Mouse (Mus musculus): ENCODE measurements around the gene E030018B13Rik.

Gene E030018B13Rik

DNA sequence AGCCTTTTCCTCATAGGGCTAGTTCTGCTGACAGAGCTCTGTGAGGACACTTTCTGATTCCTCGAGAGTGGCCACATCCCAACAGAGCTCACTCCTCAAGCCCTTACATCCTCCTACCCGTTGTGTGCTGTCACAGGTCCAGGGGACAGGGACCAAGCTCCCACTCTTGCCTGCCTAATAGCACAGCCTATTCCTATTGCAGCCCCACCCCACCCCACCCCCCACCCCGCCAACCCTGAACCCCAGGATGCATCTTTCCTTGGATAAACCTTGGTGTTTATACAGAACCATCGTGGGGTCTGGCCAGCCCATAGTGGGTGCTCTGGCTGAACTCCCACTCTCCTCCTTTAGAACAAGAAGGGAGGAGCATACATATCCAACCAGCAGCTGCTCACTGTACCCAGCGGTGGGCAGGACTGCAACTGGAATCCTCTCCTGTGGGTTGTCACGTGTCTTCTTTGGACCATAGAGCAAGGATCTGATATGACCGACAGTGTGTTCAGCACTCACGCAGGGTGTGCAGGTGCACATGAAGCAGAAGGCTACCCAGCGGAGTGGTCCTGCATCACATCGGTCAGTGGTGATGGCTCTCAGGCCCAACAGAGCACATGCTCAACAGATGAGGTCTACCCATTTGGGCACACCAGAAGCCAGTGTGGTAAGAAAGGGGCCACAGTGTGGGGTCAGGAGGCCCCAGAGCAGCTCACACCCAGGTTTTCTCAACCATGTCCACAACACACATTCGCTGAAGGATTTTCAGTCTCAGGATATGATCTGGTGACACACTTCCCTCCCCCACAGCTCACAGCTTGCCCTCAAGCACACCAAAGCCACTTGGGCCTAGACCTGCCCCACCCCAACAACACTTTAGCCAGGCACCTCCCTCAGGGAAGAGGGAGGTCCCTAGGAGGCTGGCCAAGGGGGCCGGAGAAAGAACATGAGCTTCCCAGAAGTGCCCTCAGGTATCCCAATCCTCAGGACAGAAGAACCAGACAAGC lies 2.4 kb downstream of the E030018B13Rik start:
- DNase-seq = peak; percentile 70

DNA sequence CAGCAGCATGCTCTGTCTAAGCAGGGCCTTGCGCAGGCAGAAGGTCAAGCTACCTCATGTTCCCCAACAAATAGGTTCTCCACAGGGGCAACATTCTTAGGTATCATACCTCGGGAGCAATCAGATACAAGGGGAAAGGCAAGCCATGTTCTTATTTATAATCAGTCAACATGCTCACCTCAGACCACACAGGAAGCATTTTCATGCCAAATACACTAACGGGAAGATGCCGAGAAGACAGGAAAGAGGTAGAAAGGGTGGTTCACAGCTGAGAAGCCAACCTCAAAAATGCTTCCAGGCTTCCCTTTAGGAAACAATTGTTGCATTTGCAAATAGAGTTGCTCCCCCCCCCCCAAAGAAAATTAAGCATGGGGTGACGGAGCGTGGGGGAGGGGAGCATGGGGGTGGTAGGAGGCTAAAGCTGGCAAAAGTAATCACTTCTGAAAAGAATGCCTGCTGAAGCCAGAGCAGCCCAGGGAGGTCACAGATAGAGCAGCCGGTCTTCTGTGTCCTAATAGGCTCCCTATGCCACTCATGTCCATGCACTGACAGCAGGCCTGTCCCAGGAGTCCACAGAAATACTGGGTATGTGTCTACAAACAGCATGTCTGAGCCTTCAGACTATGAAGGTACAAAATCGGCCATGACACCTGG lies 5.4 kb downstream of the E030018B13Rik start:
- no peak for DNase-seq

DNA sequence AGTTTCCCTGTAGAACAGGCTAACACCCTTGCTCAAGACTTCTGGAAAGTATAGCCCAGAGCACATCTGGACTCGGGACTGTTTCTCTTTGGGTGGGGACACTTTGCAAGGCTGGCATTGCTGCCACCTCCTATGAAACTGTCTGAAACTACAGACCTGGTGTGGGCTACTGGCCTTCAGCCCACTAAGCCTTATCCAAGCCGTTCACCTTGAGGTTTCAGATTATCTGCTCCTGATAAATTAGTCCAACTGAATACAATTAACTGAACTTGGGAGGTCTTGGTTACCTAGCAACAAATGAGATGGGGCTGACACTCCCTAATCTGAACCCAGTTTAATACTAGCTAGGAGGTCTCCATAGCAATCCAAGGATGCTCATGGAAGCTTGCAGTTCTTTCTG lies 5.9 kb downstream of the E030018B13Rik start:
- no peak for DNase-seq

DNA sequence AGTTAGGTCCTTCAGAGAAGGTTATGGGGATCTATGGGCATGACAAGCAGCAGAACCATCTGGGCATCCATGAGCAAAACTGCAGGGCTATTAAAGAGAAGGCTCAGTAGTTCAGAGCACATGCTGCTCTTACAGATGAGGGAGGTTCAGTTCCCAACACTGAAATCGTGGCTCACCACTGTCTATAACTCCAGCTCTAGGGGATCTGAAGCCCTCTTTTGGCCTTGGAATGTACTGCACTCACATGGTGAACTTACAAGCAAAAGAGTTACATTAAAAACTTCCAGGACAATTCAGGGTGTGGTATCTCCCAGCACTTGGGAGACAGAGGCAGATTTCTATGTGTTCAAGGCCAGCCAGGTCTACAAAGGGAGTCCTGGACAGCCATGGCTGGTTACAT lies 6.3 kb downstream of the E030018B13Rik start:
- DNase-seq = no peak

DNA sequence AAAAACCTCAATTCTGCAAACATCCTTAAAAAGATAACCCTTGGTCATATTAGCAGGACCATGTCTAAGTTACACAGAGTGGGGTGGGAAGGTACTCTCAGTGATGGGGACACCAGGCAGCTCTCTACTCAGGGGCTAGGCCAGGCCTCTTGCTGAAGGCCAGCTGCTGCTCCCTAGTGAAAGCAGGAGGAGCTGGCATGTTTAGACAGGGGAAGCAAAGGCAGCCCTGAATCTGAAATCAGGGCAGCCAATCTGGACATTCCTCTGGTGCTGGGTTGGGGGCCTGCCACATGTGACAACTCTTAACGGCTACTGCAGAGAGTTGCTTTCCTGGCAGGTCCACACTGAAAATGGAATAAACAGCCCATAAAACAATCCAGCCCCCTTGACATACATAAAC lies 7.5 kb downstream of the E030018B13Rik start:
- DNase-seq = no peak

DNA sequence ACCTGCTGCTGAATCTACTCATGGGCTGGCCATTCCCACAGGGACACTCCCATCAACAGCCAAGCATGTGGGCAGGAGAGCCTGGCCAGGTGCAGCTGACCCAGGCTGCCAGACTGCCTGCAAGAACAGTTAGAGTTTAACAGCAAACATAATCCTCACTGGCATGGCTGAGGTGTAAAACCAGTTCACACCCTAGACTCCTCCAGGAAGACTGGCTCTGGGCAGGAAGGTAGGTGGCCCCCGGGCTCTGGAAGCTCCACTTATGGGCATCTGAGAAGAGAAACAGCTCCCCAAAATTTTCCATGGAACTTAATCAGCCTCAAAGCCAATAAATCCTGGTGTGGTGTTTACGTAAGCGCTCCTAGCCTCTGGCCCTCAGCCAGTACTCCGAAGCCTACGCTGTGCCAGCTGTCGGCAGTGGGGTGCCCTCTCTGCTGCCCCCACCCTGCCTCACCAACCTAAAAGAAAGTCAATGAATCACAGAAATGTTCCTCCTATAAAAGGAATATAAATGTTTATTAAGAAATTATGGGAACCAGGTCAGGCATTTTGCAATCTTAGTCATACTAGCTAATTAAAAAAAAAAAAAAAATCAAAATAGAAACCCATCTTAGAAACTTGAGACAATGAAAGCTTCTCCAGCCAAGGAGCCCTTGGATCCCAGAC lies 8.2 kb downstream of the E030018B13Rik start:
- peak; percentile 83 for DNase-seq

DNA sequence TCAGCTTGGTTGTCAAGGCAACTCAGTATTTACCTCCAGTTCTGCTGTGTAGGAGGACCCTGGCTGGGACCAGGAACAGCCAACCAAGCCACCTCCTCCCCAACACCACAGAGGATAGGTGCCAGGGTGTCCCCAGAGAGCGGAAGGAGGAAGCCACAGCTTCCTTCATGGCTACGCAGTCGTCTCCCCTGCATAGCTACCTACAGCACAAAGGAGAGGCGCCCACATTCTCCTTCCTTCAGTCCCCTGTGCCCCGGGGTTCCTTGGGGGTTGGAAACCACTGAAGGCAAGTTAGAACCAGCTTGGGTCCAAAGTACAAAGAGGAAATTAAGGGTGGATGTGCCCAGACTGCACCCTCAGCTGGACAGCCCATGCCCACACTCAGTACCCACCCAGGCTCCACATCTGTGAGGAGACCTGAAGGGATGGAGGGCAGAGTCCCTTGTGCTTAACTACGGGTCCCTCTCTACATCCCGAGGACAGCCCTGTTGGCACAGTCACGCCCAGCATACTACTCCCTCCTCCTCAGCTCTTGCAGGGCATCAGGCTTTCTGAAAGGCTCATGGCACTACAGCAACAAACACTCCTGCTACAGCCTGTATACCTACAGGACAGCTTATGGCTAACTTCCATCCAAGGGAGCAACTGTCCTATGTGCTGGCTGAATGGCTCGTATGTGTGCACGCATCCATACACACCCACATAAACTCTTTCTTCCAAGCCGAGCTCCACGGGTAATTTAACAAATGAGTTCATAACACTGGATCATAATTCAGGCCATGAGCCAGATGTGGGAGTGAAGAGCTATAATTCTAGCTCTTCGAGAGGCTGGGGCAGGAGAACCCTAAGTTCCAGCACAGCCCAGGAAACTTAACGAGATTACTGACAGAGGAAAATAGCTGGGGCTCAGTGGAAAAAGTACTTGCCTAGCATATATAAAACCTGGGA lies 9.0 kb downstream of the E030018B13Rik start:
- peak; percentile 79 for DNase-seq

DNA sequence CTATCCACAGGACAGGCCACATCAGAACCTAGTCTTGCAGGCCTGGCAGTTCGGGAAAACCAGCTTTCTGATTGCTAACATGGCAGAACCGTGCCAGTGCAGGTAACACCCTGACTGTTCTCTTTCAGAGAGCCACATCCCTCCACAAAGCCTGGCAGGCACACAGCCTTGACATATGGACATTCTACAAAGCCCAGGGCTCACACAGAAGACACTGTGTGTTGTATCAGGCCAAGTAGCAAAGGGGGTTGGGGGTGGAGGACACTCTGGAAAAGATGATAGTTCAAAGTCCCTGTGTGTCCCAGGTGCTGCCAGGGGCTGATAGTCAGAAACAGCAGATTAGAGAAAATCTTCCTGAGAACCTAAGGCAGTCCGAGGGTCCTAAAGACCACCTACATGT lies 9.8 kb downstream of the E030018B13Rik start:
- no peak for DNase-seq

DNA sequence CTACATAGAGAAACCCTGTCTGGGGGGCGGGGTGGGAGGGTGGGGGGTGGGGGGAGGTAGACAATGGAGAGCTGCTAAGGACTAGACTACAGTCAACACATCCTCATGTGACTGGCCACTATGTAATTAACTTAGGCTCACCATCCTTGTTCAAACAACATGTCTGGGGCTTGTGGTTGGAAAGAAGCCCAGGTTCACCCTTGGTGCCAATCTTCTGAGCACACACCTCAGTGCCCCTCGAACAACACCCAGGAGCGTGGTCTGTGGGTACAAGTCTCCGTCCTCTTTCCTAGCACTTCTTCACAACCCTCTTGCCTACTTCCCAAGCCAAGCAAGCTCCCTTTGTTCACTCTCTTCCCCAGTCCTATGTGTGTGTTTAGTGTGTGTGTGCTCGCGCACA lies 10.5 kb downstream of the E030018B13Rik start:
- DNase-seq = no peak

DNA sequence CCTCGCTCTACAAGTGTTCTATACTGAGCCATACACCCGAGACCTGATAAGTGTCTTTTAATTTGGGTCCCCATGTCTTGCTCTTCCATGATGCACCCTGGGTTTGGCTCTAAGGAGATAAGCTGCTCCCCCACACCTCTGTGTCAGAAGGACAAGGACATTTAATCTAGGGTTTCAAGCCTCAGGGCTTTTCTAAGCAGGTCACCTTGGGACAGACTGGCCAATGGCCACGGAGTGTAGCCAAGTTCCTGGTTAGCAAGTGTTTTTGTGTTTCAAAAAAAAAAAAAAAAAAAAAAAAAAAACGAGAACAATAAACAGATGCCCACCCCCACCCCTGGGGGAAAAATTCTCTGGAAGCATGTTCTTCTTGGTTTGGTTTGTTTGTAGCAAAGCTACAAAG lies 12.4 kb downstream of the E030018B13Rik start:
- DNase-seq = no peak

DNA sequence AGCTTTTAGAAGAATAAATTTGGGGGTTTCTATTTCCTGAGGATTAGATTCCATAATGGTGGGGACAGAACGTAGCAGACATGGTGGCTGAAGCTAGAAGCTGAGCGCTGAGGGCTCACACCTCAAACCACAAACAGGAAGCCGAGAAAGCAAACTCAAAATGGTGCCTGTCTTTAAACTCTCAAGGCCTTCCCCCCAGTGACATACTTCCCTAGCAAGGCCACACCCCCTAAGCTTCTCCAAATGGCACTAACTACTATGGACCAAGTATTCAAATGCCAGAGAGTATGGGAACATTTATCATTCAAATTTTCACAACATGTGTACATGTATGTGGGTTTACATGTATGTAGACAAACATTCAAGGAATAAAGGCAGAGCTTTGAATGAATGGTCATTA lies 13.5 kb downstream of the E030018B13Rik start:
- no peak for DNase-seq

DNA sequence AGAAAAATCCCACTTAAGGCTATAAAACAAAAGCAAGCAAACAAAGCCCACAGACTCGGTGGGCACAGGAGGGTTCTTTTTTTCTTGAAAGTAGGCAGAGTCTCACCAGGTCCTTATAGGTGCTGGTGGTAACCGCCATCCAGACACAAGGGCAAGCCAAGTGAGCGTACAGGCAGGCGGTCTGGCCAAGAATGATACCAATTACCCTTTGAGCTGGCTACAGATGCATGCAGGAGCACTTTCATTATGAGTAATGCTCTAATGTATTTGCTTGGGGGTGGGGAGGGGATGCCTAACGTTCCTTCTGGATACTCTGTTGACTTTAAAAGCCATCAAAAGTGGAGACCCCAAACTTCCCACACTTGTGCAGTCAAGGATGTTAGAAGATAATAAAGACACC lies 14.1 kb downstream of the E030018B13Rik start:
- DNase-seq = no peak

DNA sequence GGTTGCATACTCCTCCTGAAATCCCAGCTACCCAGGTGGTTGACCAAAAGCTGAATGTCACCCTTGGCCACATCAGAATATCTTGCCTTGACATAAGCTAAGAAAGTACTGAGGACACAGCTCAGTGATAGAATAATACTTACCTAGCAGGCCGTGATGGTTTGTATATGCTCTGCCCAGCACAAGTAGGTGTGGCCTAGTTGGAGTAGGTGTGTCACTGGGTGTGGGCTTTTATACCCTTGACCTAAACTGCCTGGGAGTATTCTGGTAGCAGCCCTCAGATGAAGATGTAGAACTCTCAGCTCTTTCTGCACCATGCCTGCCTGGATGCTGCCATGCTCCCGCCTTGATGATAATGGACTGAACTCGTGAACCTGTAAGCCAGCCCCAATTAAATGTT lies 15.8 kb downstream of the E030018B13Rik start:
- DNase-seq = no peak

DNA sequence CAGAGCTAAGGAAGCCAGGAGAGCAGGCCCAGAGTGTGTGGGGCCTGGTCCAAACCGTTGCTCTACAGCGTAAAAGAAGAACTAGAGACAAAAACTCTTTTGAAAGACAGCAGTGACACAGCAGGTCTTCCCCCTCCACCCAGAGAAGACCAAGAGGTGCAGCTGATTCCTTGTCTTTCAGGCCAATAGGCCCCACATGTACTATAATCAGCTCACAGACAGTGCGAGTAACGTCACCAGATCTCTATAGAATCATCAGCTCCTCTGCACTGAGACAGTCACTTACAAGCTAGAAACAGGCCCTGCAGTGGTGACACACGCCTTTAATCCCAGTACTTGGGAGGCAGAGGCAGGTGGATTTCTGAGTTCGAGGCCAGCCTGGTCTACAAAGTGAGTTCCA lies 17.2 kb downstream of the E030018B13Rik start:
- no peak for DNase-seq

DNA sequence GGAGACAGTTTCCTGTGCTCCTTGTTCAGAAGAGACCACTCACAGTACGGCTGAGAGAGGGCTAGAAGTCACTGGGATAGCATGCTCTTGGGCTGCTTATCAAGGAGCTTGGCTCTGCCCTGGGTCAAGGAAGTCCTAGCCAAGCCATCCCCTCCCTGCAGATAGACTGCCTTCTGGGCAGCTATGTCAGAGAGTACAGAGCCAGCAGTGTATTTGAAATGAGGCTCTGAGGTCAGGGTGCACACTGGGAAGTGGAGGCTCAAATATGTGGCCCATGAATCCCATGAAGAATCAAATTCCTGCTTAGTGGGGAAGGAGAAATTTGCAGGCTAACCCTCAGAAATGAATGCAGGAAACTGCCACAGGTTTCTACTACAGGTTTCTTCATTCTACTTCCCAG lies 17.9 kb downstream of the E030018B13Rik start:
- DNase-seq = no peak

DNA sequence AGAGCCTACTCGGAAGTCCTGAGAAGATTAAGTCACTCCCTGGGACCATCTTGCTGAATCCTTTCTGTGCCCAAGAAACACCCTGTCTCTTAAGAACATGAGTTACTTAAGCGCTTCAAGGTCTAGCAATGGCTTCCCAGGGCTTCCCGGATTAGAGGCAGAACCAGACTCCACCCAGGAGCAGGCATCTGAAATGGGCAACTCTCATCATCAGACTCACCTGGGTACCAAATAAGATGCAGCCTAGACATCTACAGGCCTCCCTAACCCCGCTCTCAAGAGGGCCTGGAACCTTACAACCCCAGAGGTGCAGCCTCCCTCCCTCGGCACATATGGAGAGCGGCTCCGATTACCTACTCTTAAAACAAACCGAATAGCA lies 19.1 kb downstream of the E030018B13Rik start:
- DNase-seq = no peak

DNA sequence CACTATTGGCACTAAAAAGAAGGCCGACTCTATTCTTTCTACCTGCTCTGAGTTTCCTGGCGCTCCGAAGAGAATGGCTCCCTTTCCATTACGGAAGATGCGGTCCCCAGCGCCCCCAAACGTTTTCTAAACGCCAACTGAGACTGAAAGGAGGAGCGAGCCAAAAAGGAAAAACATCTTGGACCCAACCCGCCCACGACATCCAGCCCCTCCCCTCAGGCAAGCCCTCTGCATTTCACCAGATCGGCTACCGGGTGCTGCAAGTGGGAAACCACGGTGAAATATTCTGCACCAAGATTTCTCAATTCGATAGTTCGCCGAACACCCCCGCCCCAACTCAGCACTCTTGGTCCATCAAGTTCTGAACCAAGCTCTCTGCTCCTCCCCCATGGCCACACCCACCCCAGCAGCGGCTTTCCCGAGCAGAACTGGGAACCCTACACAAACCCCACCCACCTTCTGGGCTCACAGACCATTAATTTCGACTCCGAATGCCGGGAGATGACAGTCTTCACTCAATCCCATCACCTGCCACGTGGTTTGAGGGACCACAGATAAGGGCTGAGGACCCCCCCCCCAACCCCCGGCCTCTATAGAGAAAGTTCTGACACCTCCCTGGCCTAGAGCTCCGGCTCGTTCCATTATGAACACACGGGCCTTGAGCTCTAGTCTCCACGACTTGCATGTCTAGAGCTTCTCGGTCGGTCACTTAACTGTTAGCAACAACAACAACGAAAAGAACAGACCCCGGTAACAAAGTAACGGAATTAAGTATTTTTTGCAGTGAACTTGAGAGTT lies 19.7 kb downstream of the E030018B13Rik start:
- peak; percentile 96 for DNase-seq

DNA sequence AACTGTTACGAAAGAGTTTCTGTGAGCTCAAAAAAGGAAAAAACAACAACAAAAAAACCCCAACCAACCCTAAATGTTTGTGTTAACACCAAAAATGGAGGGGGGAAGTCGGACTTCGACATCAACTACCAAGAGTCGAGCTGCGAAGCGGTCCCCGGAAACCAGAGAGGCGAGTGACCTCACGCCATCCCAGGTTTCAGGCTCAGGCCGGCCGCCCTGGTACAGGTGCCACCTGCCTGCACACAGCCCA lies 20.3 kb downstream of the E030018B13Rik start:
- no peak for DNase-seq

DNA sequence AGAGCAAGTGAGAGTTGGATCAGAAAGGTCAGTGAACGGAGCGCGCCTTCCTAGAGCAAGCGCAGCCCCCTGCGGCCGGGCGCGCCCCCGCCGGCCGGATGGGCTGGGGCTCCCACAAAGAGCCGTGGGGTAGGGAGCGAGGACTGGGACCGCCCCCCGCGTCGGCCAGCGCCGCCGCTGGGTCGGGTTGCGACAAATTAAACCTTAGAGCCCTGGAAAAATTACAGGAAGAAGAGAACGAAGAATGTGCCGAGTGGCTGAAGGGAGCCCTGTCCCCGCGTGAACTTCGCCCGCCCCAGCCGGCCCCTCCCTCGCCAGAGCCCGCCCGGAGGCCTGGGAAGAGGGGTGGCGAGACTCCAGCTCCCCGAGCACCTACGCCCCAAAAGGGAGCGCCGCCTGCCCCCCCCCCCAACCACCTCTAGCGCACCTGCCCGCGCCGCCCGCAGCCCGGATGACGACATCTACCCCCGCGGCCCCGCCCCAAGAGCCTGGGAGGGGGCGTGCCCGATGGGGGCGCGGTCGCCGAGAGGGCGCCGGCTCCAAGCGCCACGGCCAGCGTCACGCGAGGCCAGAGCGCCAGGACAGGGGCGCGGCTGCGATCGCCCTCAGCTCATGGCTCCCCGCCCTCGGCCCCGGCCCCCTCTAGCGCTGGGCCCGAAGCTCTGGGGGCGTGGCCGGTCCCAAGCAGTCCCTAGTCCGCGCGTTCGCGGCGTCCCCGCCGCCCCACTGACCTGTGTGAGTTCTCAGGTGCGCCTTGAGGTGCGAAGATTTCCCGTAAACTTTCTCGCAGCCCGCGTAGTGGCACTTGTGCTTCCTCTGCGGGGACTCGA lies 20.8 kb downstream of the E030018B13Rik start:
- peak; percentile 95 for DNase-seq

DNA sequence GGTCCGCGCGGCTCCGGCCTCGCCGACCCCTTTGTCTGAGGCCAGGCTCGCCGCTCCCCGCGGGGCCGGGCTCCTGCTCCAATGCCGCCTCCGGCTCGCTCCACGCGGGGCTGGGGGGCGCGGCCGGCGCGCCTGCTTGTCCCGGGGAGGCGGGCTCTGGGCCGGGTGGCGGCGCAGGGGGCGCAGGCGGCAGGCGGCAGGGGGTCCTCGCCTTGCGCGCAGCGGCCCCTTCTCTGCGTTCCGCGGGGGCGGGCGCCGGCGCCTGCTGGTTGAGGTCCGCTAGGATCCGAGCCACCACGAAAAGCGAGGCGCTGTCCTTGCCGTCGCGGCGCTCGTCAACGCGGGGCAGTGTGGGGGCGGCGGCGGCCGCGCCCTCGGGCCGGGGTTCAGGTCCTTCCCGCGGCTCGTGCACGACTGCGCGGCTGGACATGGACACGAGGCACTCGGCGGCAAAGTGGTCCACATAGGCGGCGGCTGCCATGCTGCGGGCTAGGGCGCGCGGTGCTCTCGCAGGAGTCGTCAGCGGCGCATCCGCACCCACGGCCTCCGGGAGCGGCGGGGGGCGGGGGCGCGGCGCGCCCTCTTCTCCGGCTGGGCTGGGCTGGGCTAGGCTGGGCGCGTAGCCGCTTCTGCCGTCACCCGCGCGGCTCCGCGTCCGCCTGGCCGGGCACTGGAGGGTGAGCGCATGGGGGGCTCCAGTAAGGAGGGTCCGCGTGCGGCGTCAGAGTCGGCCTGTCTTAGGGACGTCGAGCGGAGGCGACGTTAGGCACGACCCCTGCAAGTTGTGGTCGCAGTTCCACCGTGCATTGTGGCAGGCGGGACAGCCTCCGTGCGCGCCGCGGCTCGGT lies 21.6 kb downstream of the E030018B13Rik start:
- DNase-seq = peak; percentile 86
